Mouse (Mus musculus) heart, embryonic 14.5 days (tissue): ENCODE data around the gene Dtnbp1. TPM values are rescaled to one million over a fixed set of nuclear protein-coding genes. Genes with fewer than 3 reads are reported as not detected.
A peak's percentile ranks its signal among the peaks of the same experiment; 100 is the strongest.

Experiments used
- ATAC-seq: fragments of 200-750 bp; cut with Nextera tagmentation; 2 replicates; pipeline ENCODE4 v1.8.0; 2017; ENCODE audit warnings: low read depth, moderate TSS enrichment; ENCODE audit not compliant: insufficient number of reproducible peaks, insufficient read depth, low FRiP score
- H3K27ac ChIP-seq, 2 experiments: fragments of 200-500 bp in 1 of 2; fragments of 300-500 bp in 1 of 2; sonication (generic) in 1 of 2; replicated peaks in 1 of 2; 2 replicates each; pipeline ENCODE4 v1.5.1; 2012 to 2014; ENCODE audit warnings: low read depth in 2 of 2, low read length in 2 of 2, control low read depth in 1 of 2, mild to moderate bottlenecking in 1 of 2, mixed read lengths in 1 of 2; ENCODE audit not compliant: control insufficient read depth in 1 of 2, insufficient read depth in 1 of 2
- H3K27me3 ChIP-seq: fragments of 300-500 bp; sonication (generic); 2 replicates; pipeline ENCODE4 v1.6.1; 2014; ENCODE audit warnings: mild to moderate bottlenecking, low read length, control low read depth; ENCODE audit not compliant: control insufficient read depth, insufficient read depth
- H3K36me3 ChIP-seq: fragments of 300-500 bp; sonication (generic); 2 replicates; pipeline ENCODE4 v1.6.1; 2014; ENCODE audit warnings: mild to moderate bottlenecking, control low read depth, low read length, mixed read lengths; ENCODE audit not compliant: control insufficient read depth, insufficient read depth
- H3K4me1 ChIP-seq, 2 experiments: fragments of 200-500 bp in 1 of 2; fragments of 300-500 bp in 1 of 2; sonication (generic) in 1 of 2; 2 replicates each; pipeline ENCODE4 v1.6.1; 2012 to 2014; ENCODE audit warnings: low read length in 2 of 2, control low read depth in 1 of 2, mixed read lengths in 1 of 2; ENCODE audit not compliant: control insufficient read depth in 2 of 2, insufficient read depth in 2 of 2
- H3K4me2 ChIP-seq: fragments of 300-500 bp; sonication (generic); 2 replicates; pipeline ENCODE4 v1.6.1; 2014; ENCODE audit warnings: mild to moderate bottlenecking, low read length
- H3K4me3 ChIP-seq, 2 experiments: fragments of 200-500 bp in 1 of 2; fragments of 300-500 bp in 1 of 2; sonication (generic) in 1 of 2; 2 replicates each; pipeline ENCODE4 v1.5.1; 2012 to 2014; ENCODE audit warnings: low read length in 2 of 2, mild to moderate bottlenecking in 2 of 2, control low read depth in 1 of 2, low read depth in 1 of 2, moderate library complexity in 1 of 2; ENCODE audit not compliant: control insufficient read depth in 1 of 2, insufficient read depth in 1 of 2
- H3K9ac ChIP-seq: fragments of 300-500 bp; sonication (generic); 2 replicates; pipeline ENCODE4 v1.6.1; 2014; ENCODE audit warnings: mild to moderate bottlenecking, low read length
- H3K9me3 ChIP-seq: fragments of 300-500 bp; sonication (generic); 2 replicates; pipeline ENCODE4 v1.6.1; 2016; ENCODE audit warnings: low read length, control low read depth; ENCODE audit not compliant: control insufficient read depth
- WGBS: fragments of 180-500 bp; shearing (Covaris S2); extraction: QIAGEN DNeasy Blood & Tissue Kit; methylation state at CpG from one replicate; pipeline ENCODE4 v1.1.7; 2014; 5-methylcytosine and 5-hydroxymethylcytosine counted together
- polyA plus RNA-seq: library from polyadenylated mRNA; unstranded; fragments of >200 nt; fragmentation: Nextera tagmentation; extraction: Ambion mirVana; gene quantifications from 2 replicates; pipeline ENCODE4 v1.2.1, GENCODE M21; 2014

Gene Dtnbp1
- polyA plus RNA-seq, 1 experiment from 2014 or later = 98.5 TPM

- peak overlapping the region in 1 of 2 experiments; percentile 2; a peak in 1 of 4 replicates for H3K4me3 ChIP-seq
- 35% methylated on average over 8 of the region's 8 CpGs for WGBS
- H3K4me2 ChIP-seq = peak overlapping the region; percentile 45
- peaks cover 4% of the 10 kb centered on the region; the same call in 1 of the 2 replicates for H3K36me3 ChIP-seq
- H3K9me3 ChIP-seq = no peaks in the 10 kb centered on the region
- H3K9ac ChIP-seq = peak overlapping the region; percentile 34; the same call in 1 of the 2 replicates
- ATAC-seq = no peak
- no peak overlapping the region for H3K27ac ChIP-seq
- H3K27me3 ChIP-seq = no peaks in the 10 kb centered on the region
- peaks cover 4 to 37% of the 10 kb centered on the region in 2 experiments for H3K4me1 ChIP-seq
These were observed 54.9 kb downstream of the Dtnbp1 start for GRCm38 (mm10) chr13:44946880-44947635.

- Histone ChIP-seq H3K27ac (no peak overlapping the region), H3K9me3 (no peaks in the 10 kb centered on the region), H3K4me3 (no peak overlapping the region), H3K36me3 (no peaks in the 10 kb centered on the region), H3K27me3 (no peaks in the 10 kb centered on the region), H3K4me1 (peaks cover 10 to 40% of the 10 kb centered on the region in 2 experiments), H3K9ac (no peak overlapping the region), H3K4me2 (no peak overlapping the region)
- 63% methylated on average over 2 of the region's 2 CpGs for WGBS
- ATAC-seq = no peak
These were observed 58.3 kb downstream of the Dtnbp1 start for GRCm38 (mm10) chr13:44943618-44944017.

- Histone ChIP-seq H3K4me3 (no peak overlapping the region), H3K9ac (no peak overlapping the region), H3K27me3 (no peaks in the 10 kb centered on the region), H3K4me2 (no peak overlapping the region), H3K9me3 (no peaks in the 10 kb centered on the region), H3K27ac (no peak overlapping the region), H3K36me3 (no peaks in the 10 kb centered on the region), H3K4me1 (peaks cover 7 to 29% of the 10 kb centered on the region in 2 experiments; a peak in 3 of 4 replicates)
- no peak for ATAC-seq
- WGBS = 59% methylated on average over 8 of the region's 8 CpGs
These were observed 62.5 kb downstream of the Dtnbp1 start for GRCm38 (mm10) chr13:44939326-44940035.

- Histone ChIP-seq H3K27me3 (no peaks in the 10 kb centered on the region), H3K36me3 (no peaks in the 10 kb centered on the region), H3K4me2 (no peak overlapping the region), H3K4me1 (peaks cover 15 to 40% of the 10 kb centered on the region in 2 experiments), H3K4me3 (no peak overlapping the region), H3K27ac (no peak overlapping the region), H3K9me3 (no peaks in the 10 kb centered on the region), H3K9ac (no peak overlapping the region)
- 91% methylated on average over 3 of the region's 3 CpGs for WGBS
- no peak for ATAC-seq
These were observed 64.3 kb downstream of the Dtnbp1 start for GRCm38 (mm10) chr13:44937681-44938080.

- Histone ChIP-seq H3K36me3 (peaks cover 10% of the 10 kb centered on the region), H3K9me3 (no peaks in the 10 kb centered on the region), H3K4me1 (peaks cover 11 to 30% of the 10 kb centered on the region in 2 experiments), H3K27ac (peak overlapping the region in 1 of 2 experiments; percentile 8; a peak in 1 of 4 replicates), H3K4me2 (no peak overlapping the region), H3K9ac (no peak overlapping the region), H3K4me3 (no peak overlapping the region), H3K27me3 (no peaks in the 10 kb centered on the region)
- no peak for ATAC-seq
- WGBS = 38% methylated on average over 7 of the region's 7 CpGs
These were observed 68.4 kb downstream of the Dtnbp1 start for GRCm38 (mm10) chr13:44933575-44933974.

- Histone ChIP-seq H3K27me3 (no peaks in the 10 kb centered on the region), H3K36me3 (peaks cover 14% of the 10 kb centered on the region), H3K27ac (peak overlapping the region in 1 of 2 experiments; percentile 34; a peak in 1 of 4 replicates), H3K4me2 (peak overlapping the region; percentile 37; the same call in 1 of the 2 replicates), H3K9ac (peak overlapping the region; percentile 27; the same call in 1 of the 2 replicates), H3K4me1 (peaks cover 9 to 26% of the 10 kb centered on the region in 2 experiments), H3K9me3 (no peaks in the 10 kb centered on the region), H3K4me3 (no peak overlapping the region)
- ATAC-seq = peak; percentile 31; the same call in 1 of the 2 replicates
- WGBS = 58% methylated on average over 18 of the region's 18 CpGs
These were observed 69.4 kb downstream of the Dtnbp1 start for GRCm38 (mm10) chr13:44932307-44933264.

GRCm38 (mm10) chr13:44926311-44926710 lies 75.6 kb downstream of the Dtnbp1 start:
- Histone ChIP-seq H3K9ac (no peak overlapping the region), H3K4me2 (no peak overlapping the region), H3K9me3 (no peaks in the 10 kb centered on the region), H3K36me3 (peaks cover 69% of the 10 kb centered on the region), H3K27me3 (no peaks in the 10 kb centered on the region), H3K4me1 (no peaks in the 10 kb centered on the region), H3K4me3 (no peak overlapping the region), H3K27ac (no peak overlapping the region)
- WGBS = 73% methylated on average over 2 of the region's 2 CpGs
- ATAC-seq = no peak
